Mouse (Mus musculus) telencephalon, adult 2 months (tissue): Measurements from ENCODE around the gene Ahcyl2.

Experiments used
- DNase-seq: peaks from one replicate; pipeline ENCODE4 v3.0.0-alpha.2; 2011; ENCODE audit warnings: low read depth, low spot score

Ahcyl2 gene

GRCm38 (mm10) chr6:29913673-29914072 is 145.9 kb downstream of the Ahcyl2 start:
- no peak for DNase-seq

GRCm38 (mm10) chr6:29914136-29914535 is 146.3 kb downstream of the Ahcyl2 start:
- no peak for DNase-seq

GRCm38 (mm10) chr6:29915836-29916235 is 148.0 kb downstream of the Ahcyl2 start:
- DNase-seq: no peak

- peak; percentile 57 for DNase-seq
These were observed 148.9 kb downstream of the Ahcyl2 start, which contains the start of gene Strip2 for GRCm38 (mm10) chr6:29916530-29917382. Gene Strip2 (plus strand): TSS chr6:29917012.

GRCm38 (mm10) chr6:29917383-29917720 is 149.5 kb downstream of the Ahcyl2 start:
- no peak for DNase-seq

- no peak for DNase-seq
These were observed 150.1 kb downstream of the Ahcyl2 start for GRCm38 (mm10) chr6:29917947-29918346.

- DNase-seq: no peak
These were observed 155.7 kb downstream of the Ahcyl2 start for GRCm38 (mm10) chr6:29923501-29923900.

- no peak for DNase-seq
These were observed 157.9 kb downstream of the Ahcyl2 start for GRCm38 (mm10) chr6:29925594-29926219.

GRCm38 (mm10) chr6:29930087-29930486 is 162.3 kb downstream of the Ahcyl2 start:
- DNase-seq: no peak

GRCm38 (mm10) chr6:29930665-29931064 is 162.9 kb downstream of the Ahcyl2 start:
- DNase-seq: peak; percentile 54

GRCm38 (mm10) chr6:29931181-29931580 is 163.4 kb downstream of the Ahcyl2 start:
- DNase-seq: no peak

- no peak for DNase-seq
These were observed 167.9 kb downstream of the Ahcyl2 start for GRCm38 (mm10) chr6:29935741-29936140.

- DNase-seq: no peak
These were observed 172.6 kb downstream of the Ahcyl2 start for GRCm38 (mm10) chr6:29940428-29940827.

GRCm38 (mm10) chr6:29941036-29941435 is 173.2 kb downstream of the Ahcyl2 start:
- no peak for DNase-seq

- no peak for DNase-seq
These were observed 176.7 kb downstream of the Ahcyl2 start for GRCm38 (mm10) chr6:29944465-29944864.

- DNase-seq: no peak
These were observed 178.8 kb downstream of the Ahcyl2 start for GRCm38 (mm10) chr6:29946568-29946967.

- no peak for DNase-seq
These were observed 180.0 kb downstream of the Ahcyl2 start for GRCm38 (mm10) chr6:29947823-29948222.

- peak; percentile 32 for DNase-seq
These were observed 188.9 kb downstream of the Ahcyl2 start for GRCm38 (mm10) chr6:29956749-29957148.

GRCm38 (mm10) chr6:29958669-29959068 is 190.9 kb downstream of the Ahcyl2 start:
- no peak for DNase-seq

- peak; percentile 68 for DNase-seq
These were observed 193.3 kb downstream of the Ahcyl2 start for GRCm38 (mm10) chr6:29961081-29961480.
